Comparison of ENCODE assay signal across 29 mouse cellular contexts in the genomic region with DNA sequence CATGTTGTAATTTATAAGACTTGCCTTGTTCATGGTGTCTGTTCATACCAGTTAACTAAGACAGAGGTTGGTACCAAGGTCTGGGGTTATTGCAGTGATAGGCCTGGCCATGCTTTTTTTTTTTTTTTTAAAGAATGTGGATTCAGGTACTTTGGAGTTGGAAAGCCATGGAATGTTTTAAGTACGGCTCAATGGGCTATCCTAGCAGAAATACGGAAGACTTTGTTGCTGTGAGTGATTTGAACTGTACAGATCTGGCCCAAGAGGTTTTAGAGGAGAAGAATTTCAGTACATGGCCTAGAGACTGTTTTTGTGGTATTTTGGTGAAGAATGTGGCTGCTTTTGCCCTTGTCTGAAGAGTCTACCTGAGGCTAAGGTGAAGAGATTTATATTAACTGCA.
"Had no signal": no experiment of that assay in that cellular context is flagged by ENCODE, and none has a peak within 500 bp of the region (broad histone marks: within the 10 kb centered on the region; RNA-seq: fewer than 3 reads in every experiment).

No protein-coding gene starts in this region.

- ATAC-seq: liver, embryonic 12.5 days; liver, postnatal 0 days; midbrain, embryonic 13.5 days; midbrain, embryonic 15.5 days; midbrain, embryonic 16.5 days had no signal

- H3K27ac ChIP-seq: left cerebral cortex, adult 2 months; limb, embryonic 10.5 days; limb, embryonic 12.5 days; limb, embryonic 13.5 days; limb, embryonic 15.5 days; liver, embryonic 12.5 days; liver, embryonic 13.5 days; liver, embryonic 14.5 days; liver, embryonic 15.5 days; macrophage; midbrain, embryonic 10.5 days; midbrain, embryonic 12.5 days; midbrain, embryonic 13.5 days; midbrain, embryonic 15.5 days had no signal

- H3K9ac ChIP-seq: limb, embryonic 12.5 days; limb, embryonic 13.5 days; limb, embryonic 15.5 days; liver, embryonic 12.5 days; liver, embryonic 13.5 days; liver, embryonic 14.5 days; liver, embryonic 15.5 days; liver, postnatal 0 days; lung, embryonic 14.5 days; midbrain, embryonic 12.5 days; midbrain, embryonic 13.5 days; midbrain, embryonic 15.5 days had no signal

- H3K36me3 ChIP-seq: limb, embryonic 12.5 days; liver, embryonic 13.5 days; midbrain, embryonic 12.5 days; midbrain, embryonic 13.5 days; midbrain, embryonic 15.5 days had no signal

- H3K9me3 ChIP-seq: limb, embryonic 10.5 days; limb, embryonic 12.5 days; limb, embryonic 13.5 days; limb, embryonic 15.5 days; liver, embryonic 13.5 days; midbrain, embryonic 10.5 days; midbrain, embryonic 12.5 days; midbrain, embryonic 13.5 days; midbrain, embryonic 15.5 days had no signal

- DNase-seq: left cerebral cortex, postnatal 4 days; liver; liver, embryonic 13.5 days; liver, postnatal 0 days; lung, adult 18-20 months; lung, adult 2 months; lung, embryonic 14.5 days; lung, postnatal 10 days; lung, postnatal 14 days; lung, postnatal 36 days; midbrain, embryonic 14.5 days had no signal

- H3K4me1 ChIP-seq: limb, embryonic 10.5 days; limb, embryonic 12.5 days; limb, embryonic 13.5 days; midbrain, embryonic 10.5 days; midbrain, embryonic 12.5 days; midbrain, embryonic 13.5 days; midbrain, embryonic 15.5 days had no signal

- H3K4me2 ChIP-seq: limb, embryonic 12.5 days; limb, embryonic 13.5 days; limb, embryonic 15.5 days; liver, embryonic 11.5 days; liver, embryonic 12.5 days; liver, embryonic 13.5 days; liver, embryonic 15.5 days; lung, embryonic 14.5 days; midbrain, embryonic 11.5 days; midbrain, embryonic 12.5 days; midbrain, embryonic 13.5 days; midbrain, embryonic 15.5 days had no signal

- H3K4me3 ChIP-seq: left cerebral cortex, adult 2 months; limb, embryonic 10.5 days; limb, embryonic 12.5 days; limb, embryonic 13.5 days; limb, embryonic 15.5 days; liver, embryonic 12.5 days; liver, embryonic 13.5 days; liver, embryonic 15.5 days; megakaryocyte, embryonic 14.5 days; midbrain, embryonic 10.5 days; midbrain, embryonic 12.5 days; midbrain, embryonic 13.5 days; midbrain, embryonic 15.5 days; myocyte had no signal

- H3K27me3 ChIP-seq: limb, embryonic 12.5 days; limb, embryonic 13.5 days; limb, embryonic 15.5 days; liver, embryonic 12.5 days; liver, embryonic 13.5 days; liver, embryonic 15.5 days; megakaryocyte, embryonic 14.5 days; midbrain, embryonic 12.5 days; midbrain, embryonic 13.5 days; midbrain, embryonic 15.5 days had no signal
